Mouse (Mus musculus): ENCODE measurements around the gene Kcnk13.

GRCm38 (mm10) chr12:99992362-99992862 lies 28.1 kb downstream of the Kcnk13 start:
- TF ChIP-seq CTCF (IDR thresholded peaks at IDR 0.05; ENCODE audit: low read depth) = no peak
- no peak for TF ChIP-seq EP300 (IDR thresholded peaks at IDR 0.05; ENCODE audit: low read depth)
